Mouse (Mus musculus): Measurements from ENCODE around the gene C1qtnf4. TPM values are rescaled to one million over a fixed set of nuclear protein-coding genes. Genes with fewer than 3 reads are reported as not detected.

C1qtnf4 gene
- polyA plus RNA-seq, 1 experiment from 2014 or later, result 4.9 TPM

Other genes with a start within 250 kb of the C1qtnf4 start
- gene Nup160, start 208.6 kb upstream of the C1qtnf4 start, polyA plus RNA-seq (2016; fragmentation: Nextera tagmentation; extraction: Ambion mirVana), result 71.3 and 73.0 TPM in 2 replicates
- 121 and 122 TPM in 2 replicates for gene Fnbp4, start 140.5 kb upstream of the C1qtnf4 start, polyA plus RNA-seq (2016; fragmentation: Nextera tagmentation; extraction: Ambion mirVana)
- gene Agbl2, start 103.1 kb upstream of the C1qtnf4 start, polyA plus RNA-seq (2016; fragmentation: Nextera tagmentation; extraction: Ambion mirVana), result 0.60 and 0.88 TPM in 2 replicates
- gene Mtch2, start 38.7 kb upstream of the C1qtnf4 start, polyA plus RNA-seq (2016; fragmentation: Nextera tagmentation; extraction: Ambion mirVana), result 248 and 251 TPM in 2 replicates
- gene Kbtbd4, start 18.9 kb downstream of the C1qtnf4 start, polyA plus RNA-seq (2016; fragmentation: Nextera tagmentation; extraction: Ambion mirVana), result 58.1 and 59.4 TPM in 2 replicates
- gene Ndufs3, start 19.0 kb downstream of the C1qtnf4 start, polyA plus RNA-seq (2016; fragmentation: Nextera tagmentation; extraction: Ambion mirVana), result 201 and 206 TPM in 2 replicates
- gene Celf1, start 54.5 kb downstream of the C1qtnf4 start, polyA plus RNA-seq (2016; fragmentation: Nextera tagmentation; extraction: Ambion mirVana), result 139 and 145 TPM in 2 replicates
- 1.2 and 1.9 TPM in 2 replicates for gene Rapsn, start 149.8 kb downstream of the C1qtnf4 start, polyA plus RNA-seq (2016; fragmentation: Nextera tagmentation; extraction: Ambion mirVana)
- gene Psmc3, start 168.1 kb downstream of the C1qtnf4 start, polyA plus RNA-seq (2016; fragmentation: Nextera tagmentation; extraction: Ambion mirVana), result 371 and 378 TPM in 2 replicates
- gene Slc39a13, start 184.6 kb downstream of the C1qtnf4 start, polyA plus RNA-seq (2016; fragmentation: Nextera tagmentation; extraction: Ambion mirVana), result 20.3 and 24.2 TPM in 2 replicates
- gene Spi1, start 196.5 kb downstream of the C1qtnf4 start, polyA plus RNA-seq (2016; fragmentation: Nextera tagmentation; extraction: Ambion mirVana), result 2.3 and 2.8 TPM in 2 replicates
- gene Mybpc3, start 232.3 kb downstream of the C1qtnf4 start, polyA plus RNA-seq (2016; fragmentation: Nextera tagmentation; extraction: Ambion mirVana), result 0.07 and 0.82 TPM in 2 replicates

All from embryonic facial prominence, embryonic 10.5 days (tissue).